Comparison of ENCODE assay signal across 8 mouse cellular contexts in genomic region chr13:19365596-19365995, GRCm38 (mm10). TPM values are rescaled to one million over a fixed set of nuclear protein-coding genes. Genes with fewer than 3 reads are reported as not detected.
DNase-seq lines count a peak whose midpoint lies in the region; ATAC-seq and TF ChIP-seq lines count a peak whose summit lies in the region.

No protein-coding gene starts in this region.

- H3K9me3 ChIP-seq in kidney, embryonic 16.5 days (ENCODE audit: low read length), result no peaks in the 10 kb centered on the region
- no peaks in the 10 kb centered on the region for H3K9me3 ChIP-seq in liver, embryonic 14.5 days (ENCODE audit: control insufficient read depth, low read length)
- H3K9me3 ChIP-seq in neural tube, embryonic 12.5 days, result no peaks in the 10 kb centered on the region

- H3K36me3 ChIP-seq in kidney, embryonic 16.5 days (ENCODE audit: insufficient read depth, low read length), result peaks cover 17% of the 10 kb centered on the region
- H3K36me3 ChIP-seq in liver, embryonic 14.5 days (replicated peaks; ENCODE audit: control insufficient read depth, insufficient read depth, low read depth), result no peaks in the 10 kb centered on the region
- H3K36me3 ChIP-seq in neural tube, embryonic 12.5 days, result peaks cover 26% of the 10 kb centered on the region

- TF ChIP-seq EP300 in liver, embryonic 14.5 days (IDR thresholded peaks at IDR 0.05; ENCODE audit: low read depth), result no peak

- no peak overlapping the region for H3K4me3 ChIP-seq in kidney, embryonic 16.5 days (ENCODE audit: low read length)
- no peak overlapping the region for H3K4me3 ChIP-seq in liver, embryonic 14.5 days (ENCODE audit: insufficient read depth in 1 of 2, low read depth in 2 of 2, low read length in 2 of 2)
- no peak overlapping the region for H3K4me3 ChIP-seq in neural tube, embryonic 12.5 days

- peak; percentile 87 for TF ChIP-seq CTCF in liver, embryonic 14.5 days (IDR thresholded peaks at IDR 0.05; ENCODE audit: low read depth)

- DNase-seq in CD4-positive helper T cell, adult 2 months (ENCODE audit: low read depth, low spot score), result peak; percentile 64
- peak; percentile 69 for DNase-seq in MN1 (ENCODE audit: low spot score)
- DNase-seq in cerebellum, adult 9-11 months, result peak; percentile 77
- peak; percentile 27 to 48 for DNase-seq in frontal cortex, postnatal 10 days (ENCODE audit: low spot score in 2 of 2)
- DNase-seq in liver, embryonic 14.5 days (ENCODE audit: low read depth in 3 of 3, low spot score in 3 of 3), result peak; percentile 26 to 53 (median 38)
- peak; percentile 61 for DNase-seq in yolk sac, embryonic 10.5 days (ENCODE audit: low spot score)

- H3K27ac ChIP-seq in kidney, embryonic 16.5 days (ENCODE audit: low read length), result no peak overlapping the region
- H3K27ac ChIP-seq in liver, embryonic 14.5 days, result no peak overlapping the region
- H3K27ac ChIP-seq in neural tube, embryonic 12.5 days, result no peak overlapping the region

- WGBS in kidney, embryonic 16.5 days, result 31% methylated on average over 4 of the region's 4 CpGs
- 32% methylated on average over 4 of the region's 4 CpGs for WGBS in liver, embryonic 14.5 days (ENCODE audit: insufficient replicate concordance)
- WGBS in neural tube, embryonic 12.5 days, result 39% methylated on average over 4 of the region's 4 CpGs

- no peak overlapping the region for H3K9ac ChIP-seq in kidney, embryonic 16.5 days (replicated peaks; ENCODE audit: low read length)
- H3K9ac ChIP-seq in liver, embryonic 14.5 days (replicated peaks), result no peak overlapping the region
- no peak overlapping the region for H3K9ac ChIP-seq in neural tube, embryonic 12.5 days

- no peak overlapping the region for H3K4me2 ChIP-seq in kidney, embryonic 16.5 days (replicated peaks; ENCODE audit: low read depth, low read length)
- H3K4me2 ChIP-seq in liver, embryonic 14.5 days (ENCODE audit: low read depth), result no peak overlapping the region
- no peak overlapping the region for H3K4me2 ChIP-seq in neural tube, embryonic 12.5 days (replicated peaks)

- no peaks in the 10 kb centered on the region for H3K27me3 ChIP-seq in kidney, embryonic 16.5 days (ENCODE audit: insufficient read depth, low read length)
- no peaks in the 10 kb centered on the region for H3K27me3 ChIP-seq in liver, embryonic 14.5 days (ENCODE audit: control insufficient read depth, insufficient read depth, low read length)
- no peaks in the 10 kb centered on the region for H3K27me3 ChIP-seq in neural tube, embryonic 12.5 days (replicated peaks)

- peaks cover 9% of the 10 kb centered on the region; the same call in 1 of the 2 replicates for H3K4me1 ChIP-seq in kidney, embryonic 16.5 days (ENCODE audit: insufficient read depth, low read length)
- no peaks in the 10 kb centered on the region for H3K4me1 ChIP-seq in liver, embryonic 14.5 days (replicated peaks; ENCODE audit: control insufficient read depth in 2 of 2, insufficient read depth in 2 of 2, low read length in 1 of 2)
- H3K4me1 ChIP-seq in neural tube, embryonic 12.5 days, result no peaks in the 10 kb centered on the region

- ATAC-seq in kidney, embryonic 16.5 days (ENCODE audit: low FRiP score, low TSS enrichment), result peak; percentile 49; the same call in 1 of the 2 replicates
- 0 out of 2 replicates have a peak, but pooled peaks have one; percentile 47 for ATAC-seq in liver, embryonic 14.5 days (ENCODE audit: insufficient read depth)
- ATAC-seq in neural tube, embryonic 12.5 days (ENCODE audit: low FRiP score, low read depth), result peak; percentile 70; the same call in 1 of the 2 replicates

RNA-seq across cellular contexts. Expression of gene Stard3nl, which starts 30.0 kb away (rescaled TPM):
- 105 and 109 TPM in 2 replicates for polyA plus RNA-seq in kidney, embryonic 16.5 days (2015; fragmentation: Nextera tagmentation; extraction: Ambion mirVana)
- 9.5 and 12.0 TPM in 2 replicates for polyA plus RNA-seq in liver, embryonic 14.5 days (2012; rRNA removed)
- 23.7 and 25.0 TPM in 2 replicates for polyA plus RNA-seq in liver, embryonic 14.5 days (2014; fragmentation: Nextera tagmentation; extraction: Ambion mirVana)
- 153 and 157 TPM in 2 replicates for polyA plus RNA-seq in neural tube, embryonic 12.5 days (2016; fragmentation: Nextera tagmentation; extraction: Ambion mirVana)
